Mouse (Mus musculus) embryonic fibroblast, embryonic 13.5 days (primary cell): ENCODE results near the gene Il18r1.

Experiments
- CTCF ChIP-seq: IDR thresholded peaks from 2 replicates; pipeline ENCODE4 v1.5.1; 2011; ENCODE audit warnings: mild to moderate bottlenecking, control low read depth, low read length, moderate library complexity, borderline replicate concordance; ENCODE audit not compliant: insufficient read depth
- POLR2A ChIP-seq: IDR thresholded peaks from 2 replicates; pipeline ENCODE4 v1.6.1; 2011; ENCODE audit warnings: low read depth, mild to moderate bottlenecking, control low read depth, low read length, moderate library complexity

- no peak for TF ChIP-seq CTCF
- TF ChIP-seq POLR2A = no peak
These were observed 36.3 kb upstream of the Il18r1 start, which contains the start of gene Il1rl1 for GRCm38 (mm10) chr1:40428910-40429675.
